Mouse (Mus musculus): Measurements from ENCODE around the gene Rps6kl1. TPM values are rescaled to one million over a fixed set of nuclear protein-coding genes. Genes with fewer than 3 reads are reported as not detected.

Gene Rps6kl1
- polyA plus RNA-seq, 1 experiment from 2014 or later, result 1.7 TPM

DNA sequence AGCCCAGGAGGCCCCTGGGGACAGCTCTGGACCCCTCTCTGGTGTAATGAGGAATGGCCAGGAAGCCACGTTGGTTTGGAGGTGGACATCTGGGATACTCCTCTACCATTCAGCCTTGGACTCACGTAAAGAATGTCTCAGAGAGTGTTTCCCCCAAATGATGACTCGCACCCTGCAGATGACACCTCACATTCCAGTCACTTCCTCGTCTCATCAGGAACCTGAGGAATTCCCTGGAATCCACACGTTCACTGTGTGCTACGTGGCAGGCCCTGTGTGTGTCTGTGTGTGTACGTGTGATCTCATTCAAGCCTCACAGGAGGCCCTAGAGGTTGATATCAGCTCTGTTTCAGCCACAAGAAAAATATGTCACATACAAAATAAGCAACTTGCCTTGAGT is 35.3 kb upstream of the Rps6kl1 start:
- 72% methylated on average over 7 of the region's 7 CpGs for WGBS
- no peaks in the 10 kb centered on the region for H3K9me3 ChIP-seq
- H3K4me1 ChIP-seq, result peaks cover 25% of the 10 kb centered on the region
- ATAC-seq (ENCODE audit: insufficient number of reproducible peaks, insufficient read depth, low FRiP score, low TSS enrichment), result no peak
- no peaks in the 10 kb centered on the region for H3K36me3 ChIP-seq
- H3K9ac ChIP-seq, result no peak overlapping the region
- H3K27me3 ChIP-seq, result 0 out of 2 replicates have a peak, but pooled peaks cover 3% of the 10 kb centered on the region
- no peak overlapping the region for H3K4me2 ChIP-seq (replicated peaks)
- H3K27ac ChIP-seq, result 0 out of 2 replicates have a peak overlapping the region, but pooled peaks have one; percentile 11
- no peak overlapping the region for H3K4me3 ChIP-seq

DNA sequence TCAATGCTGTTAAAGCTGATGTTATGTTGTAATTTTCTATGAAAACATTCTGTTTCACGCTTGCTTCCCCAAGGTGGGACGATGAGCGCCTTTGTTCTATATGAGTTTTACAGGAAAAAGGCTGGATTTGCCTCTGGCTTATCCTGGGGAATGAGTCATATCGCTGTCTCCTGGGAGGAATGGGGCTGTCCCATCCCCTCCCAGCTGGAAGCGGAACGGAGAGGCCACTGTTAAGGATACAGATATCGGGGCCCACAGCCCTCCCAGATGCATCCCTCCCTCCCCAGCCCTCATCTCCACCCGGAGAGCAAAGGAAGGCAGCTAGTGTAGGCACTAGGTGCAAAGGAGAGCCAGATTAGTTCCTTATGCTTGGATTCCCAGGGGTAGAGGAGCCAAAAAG is 34.7 kb upstream of the Rps6kl1 start:
- Histone ChIP-seq H3K27ac (0 out of 2 replicates have a peak overlapping the region, but pooled peaks have one; percentile 11), H3K36me3 (no peaks in the 10 kb centered on the region), H3K4me2 (replicated peaks) (no peak overlapping the region), H3K9ac (no peak overlapping the region), H3K27me3 (peaks cover 6% of the 10 kb centered on the region; the same call in 1 of the 2 replicates), H3K4me3 (no peak overlapping the region), H3K4me1 (peaks cover 27% of the 10 kb centered on the region), H3K9me3 (no peaks in the 10 kb centered on the region)
- no peak for ATAC-seq (ENCODE audit: insufficient number of reproducible peaks, insufficient read depth, low FRiP score, low TSS enrichment)
- 53% methylated on average over 8 of the region's 8 CpGs for WGBS

DNA sequence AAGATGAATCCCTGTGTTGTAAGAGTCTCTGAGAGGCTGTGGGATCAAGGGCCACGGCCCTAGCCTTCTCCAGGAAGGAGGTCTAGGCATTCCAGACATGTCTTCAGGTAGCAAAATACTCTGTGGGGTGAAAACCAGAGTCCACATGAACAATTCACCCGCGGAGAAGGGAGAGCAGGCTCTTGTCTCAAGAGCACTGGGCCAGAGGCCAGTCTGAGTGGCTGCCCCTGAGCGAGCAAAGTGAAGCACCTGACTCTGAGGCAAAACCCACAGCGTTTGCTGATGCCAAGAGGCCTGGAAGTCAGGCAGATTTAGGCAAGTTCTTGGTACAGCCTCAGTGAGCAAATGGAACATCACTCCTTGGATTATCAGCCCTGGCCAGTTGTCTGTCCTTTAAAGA is 33.1 kb upstream of the Rps6kl1 start:
- H3K4me2 ChIP-seq (replicated peaks), result no peak overlapping the region
- no peaks in the 10 kb centered on the region for H3K36me3 ChIP-seq
- no peak overlapping the region for H3K4me3 ChIP-seq
- peaks cover 21% of the 10 kb centered on the region for H3K27me3 ChIP-seq
- H3K27ac ChIP-seq, result no peak overlapping the region
- no peak overlapping the region for H3K9ac ChIP-seq
- ATAC-seq (ENCODE audit: insufficient number of reproducible peaks, insufficient read depth, low FRiP score, low TSS enrichment), result no peak
- H3K4me1 ChIP-seq, result peaks cover 27% of the 10 kb centered on the region
- no peaks in the 10 kb centered on the region for H3K9me3 ChIP-seq
- WGBS, result 52% methylated on average over 5 of the region's 5 CpGs

DNA sequence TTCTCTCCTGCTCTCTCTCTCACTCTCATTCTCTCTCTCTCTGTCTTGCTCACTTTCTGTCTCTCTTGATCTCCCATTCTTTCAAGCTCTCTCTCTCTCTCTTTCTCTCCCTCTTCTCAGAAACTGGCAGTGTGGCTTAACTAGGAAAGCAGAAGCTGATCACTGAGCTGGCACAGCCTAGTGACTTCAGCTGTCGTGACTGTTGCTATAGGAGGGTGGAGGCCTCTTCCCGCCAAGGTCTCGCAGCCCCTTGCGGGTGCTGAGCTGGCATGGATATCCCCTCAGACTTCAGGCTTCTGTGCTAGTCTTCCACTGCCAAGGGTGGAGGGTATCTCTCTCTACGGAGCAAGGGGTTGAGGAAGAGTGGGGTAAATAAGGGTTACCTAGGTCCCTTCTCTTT is 31.8 kb upstream of the Rps6kl1 start:
- Histone ChIP-seq H3K27ac (no peak overlapping the region), H3K27me3 (peaks cover 31% of the 10 kb centered on the region), H3K4me1 (peaks cover 27% of the 10 kb centered on the region), H3K36me3 (no peaks in the 10 kb centered on the region), H3K9me3 (no peaks in the 10 kb centered on the region), H3K4me2 (replicated peaks) (no peak overlapping the region), H3K4me3 (no peak overlapping the region), H3K9ac (no peak overlapping the region; the same call in 1 of the 2 replicates)
- ATAC-seq (ENCODE audit: insufficient number of reproducible peaks, insufficient read depth, low FRiP score, low TSS enrichment), result no peak
- WGBS, result 65% methylated on average over 5 of the region's 5 CpGs

DNA sequence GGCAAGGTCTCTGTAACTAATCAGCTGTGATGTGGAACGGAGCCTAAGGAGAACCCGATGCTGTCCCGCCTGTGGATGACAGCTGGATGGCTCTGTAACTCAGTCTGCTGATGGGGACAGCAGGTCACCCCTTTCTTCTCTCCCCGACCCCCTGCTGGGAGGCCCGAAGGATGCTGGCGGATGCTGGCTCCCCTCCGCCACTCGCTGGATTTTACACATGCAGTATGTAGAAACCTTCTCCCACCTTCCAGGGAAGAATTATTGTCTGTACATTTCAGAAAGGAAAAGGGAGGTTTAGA is 31.2 kb upstream of the Rps6kl1 start:
- Histone ChIP-seq H3K36me3 (no peaks in the 10 kb centered on the region), H3K27ac (peak overlapping the region; percentile 60; the same call in 1 of the 2 replicates), H3K4me2 (replicated peaks) (peak overlapping the region; percentile 32; the same call in 1 of the 2 replicates), H3K4me3 (no peak overlapping the region), H3K27me3 (peaks cover 33% of the 10 kb centered on the region), H3K9me3 (no peaks in the 10 kb centered on the region), H3K4me1 (peaks cover 32% of the 10 kb centered on the region), H3K9ac (0 out of 2 replicates have a peak overlapping the region, but pooled peaks have one; percentile 17)
- WGBS, result 6% methylated on average over 8 of the region's 8 CpGs
- ATAC-seq (ENCODE audit: insufficient number of reproducible peaks, insufficient read depth, low FRiP score, low TSS enrichment), result no peak

DNA sequence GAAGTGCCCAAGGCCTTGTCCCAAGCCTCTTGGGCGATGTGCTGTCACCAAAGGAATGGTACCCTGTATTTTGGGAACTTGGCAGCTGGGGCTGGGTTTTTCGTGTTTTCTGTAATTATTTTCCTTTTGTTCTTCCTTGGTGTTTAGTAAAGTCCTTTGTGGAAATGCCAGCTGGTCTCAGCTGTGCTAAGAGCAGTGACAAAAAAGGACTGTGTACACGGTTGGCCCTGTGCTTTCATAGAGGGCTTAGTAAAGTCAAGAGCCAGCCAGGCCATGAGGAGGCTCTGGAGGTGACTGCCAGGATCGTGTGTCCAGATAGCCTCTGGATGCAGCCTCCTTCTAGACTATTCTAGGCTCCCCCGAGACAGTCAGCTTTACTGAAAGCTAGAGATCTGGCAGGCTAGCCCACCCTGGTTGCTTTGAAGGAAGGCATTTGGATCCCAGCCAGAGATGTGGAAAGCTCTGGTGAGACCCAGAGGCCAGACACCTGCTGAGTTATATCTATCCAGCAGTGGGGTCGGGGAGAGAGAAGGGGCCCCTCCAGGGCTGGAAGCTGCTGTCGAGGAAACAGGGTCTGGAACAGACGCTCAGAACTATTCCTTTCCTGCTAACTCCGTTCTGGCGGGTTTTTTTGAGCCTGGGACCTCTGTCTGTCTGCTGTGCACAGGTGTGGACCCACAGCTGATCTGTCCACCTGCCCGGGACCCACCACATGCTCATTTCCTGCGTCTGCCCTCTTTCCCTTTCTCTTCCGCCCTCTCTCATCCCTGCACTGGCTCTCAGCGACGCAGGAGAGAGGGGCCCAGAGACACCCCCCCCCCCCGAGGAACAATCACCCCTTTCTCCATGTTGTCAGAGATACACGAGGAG is 30.6 kb upstream of the Rps6kl1 start:
- no peak for ATAC-seq (ENCODE audit: insufficient number of reproducible peaks, insufficient read depth, low FRiP score, low TSS enrichment)
- H3K9ac ChIP-seq, result no peak overlapping the region
- no peaks in the 10 kb centered on the region for H3K9me3 ChIP-seq
- H3K4me1 ChIP-seq, result peaks cover 38% of the 10 kb centered on the region
- H3K27me3 ChIP-seq, result peaks cover 33% of the 10 kb centered on the region
- peak overlapping the region; percentile 32; the same call in 1 of the 2 replicates for H3K4me2 ChIP-seq (replicated peaks)
- WGBS, result 25% methylated on average over 17 of the region's 17 CpGs
- H3K36me3 ChIP-seq, result no peaks in the 10 kb centered on the region
- H3K4me3 ChIP-seq, result no peak overlapping the region
- H3K27ac ChIP-seq, result peak overlapping the region; percentile 60; the same call in 1 of the 2 replicates

DNA sequence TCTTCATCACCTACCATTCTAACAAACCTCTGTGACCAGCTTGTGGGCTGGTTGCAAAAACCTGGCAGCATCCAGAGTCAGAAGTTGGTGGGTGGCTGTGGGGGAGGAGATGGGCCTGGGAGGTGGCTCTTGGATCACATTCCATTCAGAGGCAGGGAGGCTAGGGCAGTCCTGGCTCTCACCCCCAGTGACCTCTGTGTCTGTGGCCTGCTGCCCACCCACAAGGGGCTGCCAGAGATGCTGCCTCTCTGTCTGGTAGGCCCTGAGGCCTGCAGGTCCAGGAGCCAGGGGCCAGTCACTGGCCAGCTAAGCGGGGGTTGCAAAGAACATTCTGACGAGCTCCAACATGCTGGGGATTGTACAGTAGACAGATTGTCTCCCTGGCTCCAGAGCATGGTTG is 27.2 kb upstream of the Rps6kl1 start:
- no peak for ATAC-seq (ENCODE audit: insufficient number of reproducible peaks, insufficient read depth, low FRiP score, low TSS enrichment)
- no peak overlapping the region for H3K4me3 ChIP-seq
- no peak overlapping the region for H3K27ac ChIP-seq
- H3K36me3 ChIP-seq, result no peaks in the 10 kb centered on the region
- H3K9me3 ChIP-seq, result no peaks in the 10 kb centered on the region
- WGBS, result 57% methylated on average over 2 of the region's 2 CpGs
- no peak overlapping the region for H3K4me2 ChIP-seq (replicated peaks)
- peaks cover 33% of the 10 kb centered on the region for H3K27me3 ChIP-seq
- H3K9ac ChIP-seq, result no peak overlapping the region
- H3K4me1 ChIP-seq, result peaks cover 59% of the 10 kb centered on the region

DNA sequence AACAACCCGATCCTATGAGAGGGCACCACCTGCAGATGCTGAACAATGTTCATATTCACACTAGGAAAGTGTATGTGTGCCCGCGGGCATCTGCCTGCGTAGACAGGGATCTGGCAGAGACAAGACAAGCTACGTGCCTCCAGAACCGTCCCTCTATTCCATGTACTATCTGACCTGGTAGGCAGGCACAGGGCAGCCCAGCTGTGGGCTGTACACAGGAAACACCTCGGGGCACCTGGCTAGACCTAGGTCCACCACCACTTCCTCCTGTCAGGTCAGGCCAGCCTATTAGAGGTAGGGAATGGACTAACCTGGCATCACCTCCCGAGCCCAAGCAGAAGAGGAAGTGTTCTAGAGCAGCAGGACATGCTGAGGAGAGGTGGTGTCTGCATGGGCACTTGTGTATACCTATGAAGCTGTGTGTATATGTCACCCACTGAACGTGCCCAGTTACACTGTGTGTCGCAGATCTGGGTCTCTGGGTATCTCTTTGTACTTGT is 26.7 kb upstream of the Rps6kl1 start, which contains the start of gene Pgf:
Gene Pgf, minus strand, starts transcription at position 51 of the 500 bp plus-strand sequence.
- 70% methylated on average over 10 of the region's 10 CpGs for WGBS
- no peak for ATAC-seq (ENCODE audit: insufficient number of reproducible peaks, insufficient read depth, low FRiP score, low TSS enrichment)
- H3K4me2 ChIP-seq (replicated peaks), result peak within 1 kb of the TSS; percentile 58
- no peaks in the 10 kb centered on the region for H3K9me3 ChIP-seq
- H3K36me3 ChIP-seq, result no peaks in the 10 kb centered on the region
- H3K4me1 ChIP-seq, result peaks cover 55% of the 10 kb centered on the region
- H3K9ac ChIP-seq, result peak within 1 kb of the TSS; percentile 53
- H3K4me3 ChIP-seq, result peak within 1 kb of the TSS; percentile 37
- H3K27me3 ChIP-seq, result peaks cover 33% of the 10 kb centered on the region
- peak within 1 kb of the TSS; percentile 51; the same call in 1 of the 2 replicates for H3K27ac ChIP-seq

DNA sequence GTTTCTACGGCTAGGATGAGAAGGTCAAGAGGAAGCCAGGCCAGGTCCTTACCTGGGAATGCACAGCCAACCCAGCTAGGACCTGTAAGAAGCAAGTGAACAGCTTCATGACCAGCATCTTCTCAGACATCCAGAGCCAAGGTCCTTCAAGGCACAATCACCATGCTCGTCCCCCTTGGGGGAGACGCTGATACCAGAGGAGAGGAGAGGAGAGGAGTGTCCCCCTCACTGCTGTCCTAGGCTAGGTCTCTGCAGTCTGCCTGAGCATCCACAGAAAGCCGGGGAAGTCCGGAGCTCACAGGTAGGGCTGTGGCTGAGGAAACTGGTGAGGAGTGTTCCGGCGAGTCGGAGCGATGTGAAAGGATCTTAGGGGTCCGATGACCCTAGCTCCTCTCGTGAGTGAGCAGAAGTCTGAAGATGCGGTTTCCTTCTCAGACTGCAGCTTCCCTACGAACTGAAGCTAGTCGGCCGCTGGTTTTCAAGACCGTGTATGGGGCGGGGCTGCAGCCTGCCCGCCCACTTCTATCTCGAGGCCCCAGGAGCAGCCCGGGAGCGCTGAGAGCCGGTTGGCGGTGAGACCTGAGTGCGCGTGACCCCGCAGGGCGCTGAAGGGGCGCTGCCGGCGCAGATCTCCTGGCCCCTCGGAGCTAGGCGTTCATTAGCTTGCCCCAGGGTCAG is 25.9 kb upstream of the Rps6kl1 start:
- Histone ChIP-seq H3K36me3 (no peaks in the 10 kb centered on the region), H3K27ac (peak overlapping the region; percentile 51; the same call in 1 of the 2 replicates), H3K9me3 (no peaks in the 10 kb centered on the region), H3K4me1 (peaks cover 47% of the 10 kb centered on the region), H3K4me2 (replicated peaks) (peak overlapping the region; percentile 58), H3K4me3 (peak overlapping the region; percentile 37), H3K9ac (peak overlapping the region; percentile 53), H3K27me3 (peaks cover 33% of the 10 kb centered on the region)
- WGBS, result 2% methylated on average over 32 of the region's 32 CpGs
- no peak for ATAC-seq (ENCODE audit: insufficient number of reproducible peaks, insufficient read depth, low FRiP score, low TSS enrichment)

DNA sequence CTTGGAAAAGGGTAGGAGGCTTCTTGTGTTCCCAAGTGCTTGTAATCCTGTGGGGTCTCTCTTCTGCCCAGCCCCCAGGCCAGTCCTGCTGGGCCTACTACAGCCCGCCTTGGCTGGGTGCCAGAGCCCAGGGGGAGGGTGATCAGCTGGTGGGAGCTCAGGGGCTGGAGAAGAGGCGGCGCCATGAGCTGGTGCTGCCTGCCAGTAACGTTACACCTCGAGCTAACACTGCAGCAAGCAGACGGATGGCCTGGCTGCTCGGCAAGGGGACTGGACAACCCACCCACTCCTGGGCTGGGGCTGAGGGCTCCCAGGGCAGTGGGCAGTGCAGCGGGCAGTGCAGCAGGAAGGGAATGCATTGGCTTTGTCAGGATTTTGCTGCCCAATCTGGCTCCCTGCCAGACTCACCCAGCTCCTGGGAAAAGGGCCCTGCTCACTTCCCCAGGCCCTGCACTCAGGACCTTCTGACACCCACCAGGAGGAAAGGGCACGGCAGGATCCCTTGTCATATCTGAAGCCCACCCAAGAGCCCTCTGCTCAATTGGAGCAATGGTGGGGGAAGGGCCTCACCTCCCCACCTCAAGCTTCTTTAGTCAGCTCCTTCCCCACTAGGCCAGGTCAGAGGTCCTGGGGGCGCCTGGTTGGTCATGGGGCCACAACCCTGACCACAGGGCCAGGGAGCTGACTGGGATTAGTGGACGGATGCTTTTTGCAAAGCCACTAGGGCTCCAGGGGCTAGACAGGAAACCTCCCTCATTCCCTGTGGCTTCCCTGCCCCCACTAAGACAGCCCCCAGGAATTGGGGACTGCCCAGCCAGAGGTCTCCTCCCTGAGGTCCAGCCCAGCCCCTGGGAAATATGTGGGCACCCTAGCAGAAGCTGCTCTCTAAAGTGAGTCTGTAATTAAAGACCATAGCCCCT is 25.1 kb upstream of the Rps6kl1 start:
- H3K9ac ChIP-seq, result peak overlapping the region; percentile 53
- peaks cover 31% of the 10 kb centered on the region for H3K27me3 ChIP-seq
- peak overlapping the region; percentile 58 for H3K4me2 ChIP-seq (replicated peaks)
- H3K9me3 ChIP-seq, result no peaks in the 10 kb centered on the region
- H3K4me3 ChIP-seq, result peak overlapping the region; percentile 37
- H3K27ac ChIP-seq, result peak overlapping the region; percentile 77
- no peaks in the 10 kb centered on the region for H3K36me3 ChIP-seq
- H3K4me1 ChIP-seq, result peaks cover 39% of the 10 kb centered on the region
- ATAC-seq (ENCODE audit: insufficient number of reproducible peaks, insufficient read depth, low FRiP score, low TSS enrichment), result peak; percentile 75
- 5% methylated on average over 11 of the region's 11 CpGs for WGBS
